Mouse (Mus musculus) testis, adult 2 months (tissue): ENCODE measurements around the gene Dis3l2. TPM values are rescaled to one million over a fixed set of nuclear protein-coding genes. Genes with fewer than 3 reads are reported as not detected.

ENCODE experiments used
- H3K27ac ChIP-seq: fragments of 200-500 bp; 2 replicates; pipeline ENCODE4 v1.5.1; 2012; ENCODE audit warnings: low read depth, low read length; ENCODE audit not compliant: control insufficient read depth, insufficient read depth
- H3K27me3 ChIP-seq: fragments of 200-500 bp; 2 replicates; pipeline ENCODE4 v1.6.1; 2012; ENCODE audit warnings: mild to moderate bottlenecking, low read length, moderate library complexity; ENCODE audit not compliant: control insufficient read depth, insufficient read depth
- H3K36me3 ChIP-seq: fragments of 200-500 bp; 2 replicates; pipeline ENCODE4 v1.6.1; 2012; ENCODE audit warnings: mild to moderate bottlenecking, low read length; ENCODE audit not compliant: control insufficient read depth, insufficient read depth
- H3K4me1 ChIP-seq: fragments of 200-500 bp; 2 replicates; pipeline ENCODE4 v1.6.1; 2012; ENCODE audit warnings: low read length; ENCODE audit not compliant: control insufficient read depth, insufficient read depth
- H3K4me3 ChIP-seq: fragments of 200-500 bp; 2 replicates; pipeline ENCODE4 v1.5.1; 2012; ENCODE audit warnings: low read depth, mild to moderate bottlenecking, low read length, moderate library complexity, mixed read lengths; ENCODE audit not compliant: control insufficient read depth
- CTCF ChIP-seq: fragments of 200-500 bp; IDR thresholded peaks from 2 replicates; pipeline ENCODE4 v1.5.1; 2012; ENCODE audit warnings: low read depth, mild to moderate bottlenecking, inconsistent platforms, low read length, moderate library complexity; ENCODE audit not compliant: control insufficient read depth, insufficient read depth, insufficient replicate concordance
- POLR2A ChIP-seq: fragments of 200-500 bp; IDR thresholded peaks from 2 replicates; pipeline ENCODE4 v1.6.1; 2012; ENCODE audit warnings: low read depth, mild to moderate bottlenecking, inconsistent platforms, low read length, moderate library complexity; ENCODE audit not compliant: control insufficient read depth
- polyA plus RNA-seq: library from polyadenylated mRNA; depleted of rRNA; stranded (reverse); fragments of >200 nt; gene quantifications from 2 replicates; pipeline ENCODE4 v1.2.3, GENCODE M21; 2012

Gene Dis3l2
- polyA plus RNA-seq, 1 experiment: 27.5 TPM

DNA sequence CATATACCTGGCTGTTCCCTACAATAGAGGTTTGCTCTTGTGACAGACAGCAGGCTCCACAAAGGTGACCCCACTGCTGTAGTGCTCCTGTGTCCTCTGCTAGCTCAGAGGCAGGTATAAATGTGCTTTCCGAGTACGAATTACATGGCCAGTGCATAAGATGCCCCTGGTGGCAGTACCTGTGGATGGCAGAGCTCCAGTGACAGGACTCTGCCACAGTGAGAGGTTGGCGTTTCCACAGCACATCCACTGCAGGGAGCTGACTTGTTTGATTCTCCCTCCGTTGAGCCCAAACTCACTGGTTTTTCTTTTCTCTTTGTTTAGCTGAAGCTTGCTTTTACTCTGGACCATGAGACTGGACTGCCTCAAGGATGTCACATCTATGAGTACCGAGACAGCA, 317.1 kb downstream of the Dis3l2 start:
- TF ChIP-seq POLR2A (no peak), CTCF (no peak)
- no peak overlapping the region for H3K27ac ChIP-seq
- no peaks in the 10 kb centered on the region for H3K4me1 ChIP-seq
- no peaks in the 10 kb centered on the region for H3K36me3 ChIP-seq
- no peaks in the 10 kb centered on the region for H3K27me3 ChIP-seq
- H3K4me3 ChIP-seq: no peak overlapping the region

- TF ChIP-seq CTCF (no peak), POLR2A (no peak)
- Histone ChIP-seq H3K27ac (no peak overlapping the region), H3K27me3 (no peaks in the 10 kb centered on the region), H3K36me3 (no peaks in the 10 kb centered on the region), H3K4me1 (no peaks in the 10 kb centered on the region), H3K4me3 (peak overlapping the region; percentile 33; the same call in 1 of the 2 replicates)
Observed at GRCm38 (mm10) chr1:87021584-87021983, 318.0 kb downstream of the Dis3l2 start.

DNA sequence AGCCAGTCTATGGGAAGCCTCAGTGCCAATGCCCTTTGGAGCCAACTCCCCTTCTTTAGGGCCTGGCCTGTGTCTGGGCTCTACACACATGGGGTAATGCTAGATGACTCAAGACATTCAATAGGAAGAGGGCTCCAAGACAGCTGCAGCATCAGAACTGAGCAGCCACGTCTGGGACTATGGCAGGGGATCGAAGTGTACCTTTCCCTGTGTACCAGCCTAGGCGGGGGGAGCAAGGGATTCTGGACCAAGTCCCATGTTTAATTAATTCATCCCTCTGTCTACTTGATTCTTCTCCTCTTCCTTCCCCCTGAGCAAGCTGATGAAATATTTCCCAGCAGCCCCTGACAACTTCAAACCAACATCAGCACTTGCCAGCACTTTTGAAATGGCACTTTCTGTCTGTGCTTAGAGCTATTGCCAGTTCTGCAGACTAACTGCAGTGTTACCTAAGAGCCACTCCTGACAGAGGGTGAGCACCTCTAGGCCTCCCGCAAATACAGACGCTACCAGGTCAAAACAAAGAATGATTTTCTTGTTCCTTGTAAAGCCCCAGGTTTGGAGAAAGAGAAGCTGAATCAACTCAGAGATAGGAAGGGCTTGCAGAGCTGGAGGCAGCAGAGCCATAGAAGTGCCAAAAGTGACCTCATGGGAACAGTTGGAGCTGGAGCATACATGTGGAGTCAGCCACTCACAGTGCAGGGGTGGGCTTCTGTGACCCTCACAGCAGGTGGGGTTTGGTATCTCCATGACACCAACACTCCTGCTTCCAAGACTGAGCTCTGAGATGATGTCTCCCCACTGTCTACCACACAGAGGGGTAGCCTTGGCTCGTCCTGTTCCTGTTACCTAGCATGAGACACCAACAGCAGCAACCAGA, 319.9 kb downstream of the Dis3l2 start:
- Histone ChIP-seq H3K4me3 (no peak overlapping the region), H3K27me3 (no peaks in the 10 kb centered on the region), H3K4me1 (no peaks in the 10 kb centered on the region), H3K27ac (no peak overlapping the region), H3K36me3 (no peaks in the 10 kb centered on the region)
- no peak for TF ChIP-seq POLR2A
- TF ChIP-seq CTCF: no peak

DNA sequence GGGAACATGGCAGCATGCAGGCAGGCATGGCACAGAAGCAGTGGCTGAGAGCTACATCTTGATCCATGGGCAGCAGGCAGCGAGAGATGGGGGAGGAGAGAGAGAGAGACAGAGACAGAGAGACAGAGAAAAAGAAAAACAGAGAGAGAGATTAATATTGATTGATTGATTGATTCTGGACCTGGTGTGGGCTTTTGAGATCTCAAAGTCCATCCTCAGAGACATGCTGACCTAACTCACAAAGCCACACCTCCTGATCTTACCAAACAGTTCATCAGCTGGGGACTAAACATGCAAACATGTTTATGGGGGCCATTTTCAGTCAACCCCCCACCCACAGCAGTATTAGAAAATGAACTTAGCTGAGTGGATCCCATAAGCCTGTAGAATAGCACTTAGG, 321.4 kb downstream of the Dis3l2 start:
- no peak for TF ChIP-seq POLR2A
- TF ChIP-seq CTCF: no peak
- Histone ChIP-seq H3K36me3 (no peaks in the 10 kb centered on the region), H3K27me3 (no peaks in the 10 kb centered on the region), H3K27ac (no peak overlapping the region), H3K4me3 (no peak overlapping the region), H3K4me1 (peaks cover 2% of the 10 kb centered on the region)

GRCm38 (mm10) chr1:87028786-87029185, 325.2 kb downstream of the Dis3l2 start:
- no peaks in the 10 kb centered on the region for H3K36me3 ChIP-seq
- peaks cover 2% of the 10 kb centered on the region for H3K4me1 ChIP-seq
- no peaks in the 10 kb centered on the region for H3K27me3 ChIP-seq
- no peak overlapping the region for H3K4me3 ChIP-seq
- TF ChIP-seq CTCF: no peak
- no peak for TF ChIP-seq POLR2A
- no peak overlapping the region for H3K27ac ChIP-seq

GRCm38 (mm10) chr1:87030652-87031051, 327.0 kb downstream of the Dis3l2 start:
- no peak for TF ChIP-seq CTCF
- no peak for TF ChIP-seq POLR2A
- Histone ChIP-seq H3K27ac (no peak overlapping the region), H3K36me3 (no peaks in the 10 kb centered on the region), H3K4me3 (no peak overlapping the region), H3K4me1 (peaks cover 3% of the 10 kb centered on the region), H3K27me3 (no peaks in the 10 kb centered on the region)

DNA sequence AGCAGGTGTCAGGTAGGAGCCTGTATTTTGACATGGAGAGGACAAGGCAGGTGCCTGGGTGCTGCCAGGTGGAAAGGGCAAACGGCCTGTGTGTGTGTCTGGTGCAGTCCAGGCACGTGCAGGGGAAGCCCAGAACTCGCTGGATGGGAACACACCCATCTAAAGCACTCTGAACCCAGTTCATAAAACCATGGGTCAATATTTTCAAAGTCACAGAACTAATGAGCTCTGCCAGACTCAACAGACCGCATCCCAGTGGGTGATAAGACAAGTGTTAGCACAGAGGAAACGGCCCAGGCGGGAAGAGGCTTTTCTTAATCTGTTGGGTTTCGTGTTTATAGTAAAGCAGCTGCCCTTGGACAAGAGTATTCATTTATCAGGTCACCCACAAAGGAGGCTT, 328.9 kb downstream of the Dis3l2 start:
- Histone ChIP-seq H3K27ac (no peak overlapping the region), H3K27me3 (no peaks in the 10 kb centered on the region), H3K36me3 (no peaks in the 10 kb centered on the region), H3K4me3 (no peak overlapping the region), H3K4me1 (peaks cover 6% of the 10 kb centered on the region)
- TF ChIP-seq CTCF (no peak), POLR2A (no peak)
